ENCODE assay signal across 25 mouse cellular contexts in genomic region chr2:74720955-74721491, GRCm38 (mm10). TPM values are rescaled to one million over a fixed set of nuclear protein-coding genes. Genes with fewer than 3 reads are reported as not detected.
DNase-seq lines count a peak whose midpoint lies in the region; ATAC-seq lines count a peak whose summit lies in the region.
"Had no signal": no experiment of that assay in that cellular context is flagged by ENCODE, and none has a peak within 500 bp of the region (broad histone marks: within the 10 kb centered on the region; RNA-seq: fewer than 3 reads in every experiment).

No protein-coding gene starts in this region.

- H3K4me2 ChIP-seq in hindbrain, embryonic 15.5 days = 0 out of 2 replicates have a peak overlapping the region, but pooled peaks have one; percentile 6
- H3K4me2 ChIP-seq in hindbrain, embryonic 16.5 days (ENCODE audit: low read length) = no peak overlapping the region
- H3K4me2 ChIP-seq in midbrain, embryonic 13.5 days (replicated peaks) = no peak overlapping the region
- peak overlapping the region; percentile 68 for H3K4me2 ChIP-seq in neural tube, embryonic 14.5 days (ENCODE audit: low read depth, low read length)
- H3K4me2 ChIP-seq: embryonic facial prominence, embryonic 15.5 days; forebrain, embryonic 15.5 days; heart, embryonic 11.5 days; limb, embryonic 12.5 days; liver, embryonic 12.5 days; midbrain, embryonic 11.5 days had no signal

- DNase-seq in midbrain, embryonic 10.5 days (ENCODE audit: low spot score) = peak; percentile 14
- DNase-seq in limb, embryonic 10.5 days (ENCODE audit: low spot score) = peak; percentile 38
- no peak for DNase-seq in natural killer cell, adult 2 months (ENCODE audit: low spot score in 2 of 2)
- DNase-seq in urinary bladder, adult 18-20 months (ENCODE audit: low spot score in 2 of 2) = no peak
- DNase-seq: adrenal gland, postnatal 10 days; B cell, adult 2 months; cerebellum, adult 2 months; cerebellum, postnatal 25 days; gastrocnemius, postnatal 10 days; kidney, adult 9 months; lung, adult 18-20 months; lung, postnatal 10 days had no signal

- H3K27me3 ChIP-seq in hindbrain, embryonic 15.5 days = peaks cover 79% of the 10 kb centered on the region
- peaks cover 62% of the 10 kb centered on the region for H3K27me3 ChIP-seq in hindbrain, embryonic 16.5 days (replicated peaks; ENCODE audit: control insufficient read depth, insufficient read depth, low read length)
- H3K27me3 ChIP-seq in midbrain, embryonic 10.5 days (ENCODE audit: low read depth, poor library complexity, severe bottlenecking) = peaks cover 100% of the 10 kb centered on the region
- peaks cover 100% of the 10 kb centered on the region for H3K27me3 ChIP-seq in midbrain, embryonic 13.5 days
- peaks cover 73% of the 10 kb centered on the region for H3K27me3 ChIP-seq in limb, embryonic 10.5 days (ENCODE audit: low read depth, poor library complexity, severe bottlenecking)
- H3K27me3 ChIP-seq in neural tube, embryonic 14.5 days (ENCODE audit: control insufficient read depth, insufficient read depth, low read length) = no peaks in the 10 kb centered on the region

- H3K4me1 ChIP-seq in hindbrain, embryonic 15.5 days (replicated peaks) = peaks cover under 1% of the 10 kb centered on the region
- H3K4me1 ChIP-seq in hindbrain, embryonic 16.5 days (ENCODE audit: control insufficient read depth, insufficient read depth, low read depth, low read length) = peaks cover 2% of the 10 kb centered on the region; the same call in 1 of the 2 replicates
- H3K4me1 ChIP-seq in midbrain, embryonic 10.5 days = peaks cover under 1% of the 10 kb centered on the region; the same call in 1 of the 2 replicates
- H3K4me1 ChIP-seq in midbrain, embryonic 13.5 days (replicated peaks) = no peaks in the 10 kb centered on the region
- H3K4me1 ChIP-seq in limb, embryonic 10.5 days = peaks cover 89% of the 10 kb centered on the region
- H3K4me1 ChIP-seq in neural tube, embryonic 14.5 days (ENCODE audit: control insufficient read depth, insufficient read depth, low read length) = peaks cover 98% of the 10 kb centered on the region
- H3K4me1 ChIP-seq: forebrain, embryonic 15.5 days had no signal

- H3K9ac ChIP-seq in hindbrain, embryonic 15.5 days = no peak overlapping the region
- H3K9ac ChIP-seq in hindbrain, embryonic 16.5 days (ENCODE audit: low read depth, low read length) = no peak overlapping the region
- H3K9ac ChIP-seq in midbrain, embryonic 13.5 days (replicated peaks) = no peak overlapping the region
- peak overlapping the region; percentile 32; the same call in 1 of the 2 replicates for H3K9ac ChIP-seq in neural tube, embryonic 14.5 days (replicated peaks; ENCODE audit: low read depth, low read length)
- H3K9ac ChIP-seq: embryonic facial prominence, embryonic 15.5 days; forebrain, embryonic 15.5 days; limb, embryonic 12.5 days; liver, embryonic 12.5 days had no signal

- H3K9me3 ChIP-seq in hindbrain, embryonic 15.5 days = no peaks in the 10 kb centered on the region
- H3K9me3 ChIP-seq in hindbrain, embryonic 16.5 days (ENCODE audit: control insufficient read depth, low read length) = no peaks in the 10 kb centered on the region
- no peaks in the 10 kb centered on the region for H3K9me3 ChIP-seq in midbrain, embryonic 10.5 days (replicated peaks)
- no peaks in the 10 kb centered on the region for H3K9me3 ChIP-seq in midbrain, embryonic 13.5 days
- no peaks in the 10 kb centered on the region for H3K9me3 ChIP-seq in limb, embryonic 10.5 days (replicated peaks)
- no peaks in the 10 kb centered on the region for H3K9me3 ChIP-seq in neural tube, embryonic 14.5 days (ENCODE audit: control insufficient read depth, low read length)
- H3K9me3 ChIP-seq: embryonic facial prominence, embryonic 15.5 days; forebrain, embryonic 15.5 days; limb, embryonic 12.5 days; liver, embryonic 12.5 days had no signal

- no peak for ATAC-seq in hindbrain, embryonic 15.5 days (ENCODE audit: low FRiP score, low read depth)
- ATAC-seq in hindbrain, embryonic 16.5 days = no peak
- ATAC-seq in midbrain, embryonic 13.5 days = no peak
- ATAC-seq in neural tube, embryonic 14.5 days (ENCODE audit: low read depth) = no peak
- ATAC-seq: activated CD4-positive, CD25-positive, alpha-beta regulatory T cell, adult 4 months; forebrain, embryonic 15.5 days; liver, embryonic 12.5 days had no signal

- WGBS in hindbrain, embryonic 15.5 days = 17% methylated on average over 5 of the region's 5 CpGs
- 19% methylated on average over 5 of the region's 5 CpGs for WGBS in hindbrain, embryonic 16.5 days
- 2% methylated on average over 5 of the region's 5 CpGs for WGBS in midbrain, embryonic 10.5 days
- under 1% methylated on average over 5 of the region's 5 CpGs for WGBS in midbrain, embryonic 13.5 days
- WGBS in limb, embryonic 10.5 days = 3% methylated on average over 5 of the region's 5 CpGs
- WGBS in neural tube, embryonic 14.5 days = 4% methylated on average over 5 of the region's 5 CpGs

- no peaks in the 10 kb centered on the region for H3K36me3 ChIP-seq in hindbrain, embryonic 15.5 days
- H3K36me3 ChIP-seq in hindbrain, embryonic 16.5 days (ENCODE audit: control insufficient read depth, insufficient read depth, low read length) = no peaks in the 10 kb centered on the region
- H3K36me3 ChIP-seq in midbrain, embryonic 10.5 days = no peaks in the 10 kb centered on the region
- no peaks in the 10 kb centered on the region for H3K36me3 ChIP-seq in midbrain, embryonic 13.5 days
- H3K36me3 ChIP-seq in limb, embryonic 10.5 days = peaks cover 19% of the 10 kb centered on the region
- peaks cover under 1% of the 10 kb centered on the region; the same call in 1 of the 2 replicates for H3K36me3 ChIP-seq in neural tube, embryonic 14.5 days (ENCODE audit: control insufficient read depth, insufficient read depth, low read length)
- H3K36me3 ChIP-seq: embryonic facial prominence, embryonic 15.5 days; forebrain, embryonic 15.5 days; limb, embryonic 12.5 days; liver, embryonic 12.5 days had no signal

- H3K27ac ChIP-seq in hindbrain, embryonic 15.5 days (replicated peaks) = no peak overlapping the region
- no peak overlapping the region for H3K27ac ChIP-seq in hindbrain, embryonic 16.5 days (ENCODE audit: low read depth, low read length)
- no peak overlapping the region for H3K27ac ChIP-seq in midbrain, embryonic 10.5 days (replicated peaks)
- H3K27ac ChIP-seq in midbrain, embryonic 13.5 days = no peak overlapping the region
- H3K27ac ChIP-seq in limb, embryonic 10.5 days = no peak overlapping the region
- H3K27ac ChIP-seq in neural tube, embryonic 14.5 days (ENCODE audit: low read depth, low read length) = peak overlapping the region; percentile 48
- H3K27ac ChIP-seq: embryonic facial prominence, embryonic 15.5 days; forebrain, embryonic 15.5 days; limb, embryonic 12.5 days; liver, embryonic 12.5 days had no signal

- H3K4me3 ChIP-seq in hindbrain, embryonic 15.5 days = no peak overlapping the region
- H3K4me3 ChIP-seq in hindbrain, embryonic 16.5 days (ENCODE audit: low read length) = no peak overlapping the region
- no peak overlapping the region for H3K4me3 ChIP-seq in midbrain, embryonic 10.5 days
- no peak overlapping the region for H3K4me3 ChIP-seq in midbrain, embryonic 13.5 days (replicated peaks)
- 0 out of 2 replicates have a peak overlapping the region, but pooled peaks have one; percentile 16 for H3K4me3 ChIP-seq in limb, embryonic 10.5 days
- 0 out of 2 replicates have a peak overlapping the region, but pooled peaks have one; percentile 2 for H3K4me3 ChIP-seq in neural tube, embryonic 14.5 days (ENCODE audit: low read depth, low read length)
- H3K4me3 ChIP-seq: embryonic facial prominence, embryonic 15.5 days; forebrain, embryonic 15.5 days; limb, embryonic 12.5 days; liver, embryonic 12.5 days had no signal

RNA-seq across cellular contexts. Expression of gene Gm28230, which starts 5.5 kb away (rescaled TPM):
- polyA plus RNA-seq in hindbrain, embryonic 15.5 days (2015; fragmentation: Nextera tagmentation; extraction: Ambion mirVana) = 0.87 and 1.6 TPM in 2 replicates
- 0.45 and 0.72 TPM in 2 replicates for polyA plus RNA-seq in hindbrain, embryonic 16.5 days (2015; fragmentation: Nextera tagmentation; extraction: Ambion mirVana)
- polyA plus RNA-seq in midbrain, embryonic 10.5 days (2016; fragmentation: Nextera tagmentation; extraction: Ambion mirVana) = not detected in 2 replicates
- not detected in 2 replicates for polyA plus RNA-seq in midbrain, embryonic 13.5 days (2015; fragmentation: Nextera tagmentation; extraction: Ambion mirVana)
- 0.70 and 0.79 TPM in 2 replicates for polyA plus RNA-seq in limb, embryonic 10.5 days (2016; fragmentation: Nextera tagmentation; extraction: Ambion mirVana)
- polyA plus RNA-seq in neural tube, embryonic 14.5 days (2014; fragmentation: Nextera tagmentation; extraction: Ambion mirVana) = 1.4 and 2.5 TPM in 2 replicates
- polyA plus RNA-seq: activated CD4-positive, CD25-positive, alpha-beta regulatory T cell, adult 4 months; forebrain, embryonic 15.5 days; heart, postnatal 0 days; liver, embryonic 12.5 days; midbrain, embryonic 11.5 days; thymus, postnatal 0 days had no signal

RNA-seq across cellular contexts. Expression of gene Hoxd4, which starts 9.3 kb away (rescaled TPM):
- polyA plus RNA-seq in hindbrain, embryonic 15.5 days (2015; fragmentation: Nextera tagmentation; extraction: Ambion mirVana) = 2.7 and 3.3 TPM in 2 replicates
- 2.2 and 2.3 TPM in 2 replicates for polyA plus RNA-seq in hindbrain, embryonic 16.5 days (2015; fragmentation: Nextera tagmentation; extraction: Ambion mirVana)
- not detected in 2 replicates for polyA plus RNA-seq in midbrain, embryonic 10.5 days (2016; fragmentation: Nextera tagmentation; extraction: Ambion mirVana)
- not detected in 2 replicates for polyA plus RNA-seq in midbrain, embryonic 13.5 days (2015; fragmentation: Nextera tagmentation; extraction: Ambion mirVana)
- 1.2 and 2.3 TPM in 2 replicates for polyA plus RNA-seq in limb, embryonic 10.5 days (2016; fragmentation: Nextera tagmentation; extraction: Ambion mirVana)
- 4.7 and 5.5 TPM in 2 replicates for polyA plus RNA-seq in neural tube, embryonic 14.5 days (2014; fragmentation: Nextera tagmentation; extraction: Ambion mirVana)
- polyA plus RNA-seq: activated CD4-positive, CD25-positive, alpha-beta regulatory T cell, adult 4 months; forebrain, embryonic 15.5 days; heart, embryonic 11.5 days; liver, embryonic 12.5 days; midbrain, embryonic 11.5 days; thymus, postnatal 0 days had no signal

RNA-seq across cellular contexts. Expression of gene Hoxd3, which starts 9.3 kb away (rescaled TPM):
- 49.4 and 51.8 TPM in 2 replicates for polyA plus RNA-seq in hindbrain, embryonic 15.5 days (2015; fragmentation: Nextera tagmentation; extraction: Ambion mirVana)
- 43.8 and 48.0 TPM in 2 replicates for polyA plus RNA-seq in hindbrain, embryonic 16.5 days (2015; fragmentation: Nextera tagmentation; extraction: Ambion mirVana)
- 0.06 TPM in 1 of 2 replicates, not detected in the other for polyA plus RNA-seq in midbrain, embryonic 10.5 days (2016; fragmentation: Nextera tagmentation; extraction: Ambion mirVana)
- polyA plus RNA-seq in midbrain, embryonic 13.5 days (2015; fragmentation: Nextera tagmentation; extraction: Ambion mirVana) = 0.17 TPM in 2 replicates
- 1.4 and 3.0 TPM in 2 replicates for polyA plus RNA-seq in limb, embryonic 10.5 days (2016; fragmentation: Nextera tagmentation; extraction: Ambion mirVana)
- polyA plus RNA-seq in neural tube, embryonic 14.5 days (2014; fragmentation: Nextera tagmentation; extraction: Ambion mirVana) = 13.5 and 13.9 TPM in 2 replicates
- polyA plus RNA-seq: activated CD4-positive, CD25-positive, alpha-beta regulatory T cell, adult 4 months; forebrain, embryonic 15.5 days had no signal

RNA-seq across cellular contexts. Expression of gene Hoxd8, which starts 16.6 kb away (rescaled TPM):
- 0.73 and 1.3 TPM in 2 replicates for polyA plus RNA-seq in hindbrain, embryonic 15.5 days (2015; fragmentation: Nextera tagmentation; extraction: Ambion mirVana)
- 0.66 and 1.1 TPM in 2 replicates for polyA plus RNA-seq in hindbrain, embryonic 16.5 days (2015; fragmentation: Nextera tagmentation; extraction: Ambion mirVana)
- not detected in 2 replicates for polyA plus RNA-seq in midbrain, embryonic 10.5 days (2016; fragmentation: Nextera tagmentation; extraction: Ambion mirVana)
- polyA plus RNA-seq in midbrain, embryonic 13.5 days (2015; fragmentation: Nextera tagmentation; extraction: Ambion mirVana) = 0.08 TPM in 1 of 2 replicates, not detected in the other
- polyA plus RNA-seq in limb, embryonic 10.5 days (2016; fragmentation: Nextera tagmentation; extraction: Ambion mirVana) = 11.6 and 17.4 TPM in 2 replicates
- polyA plus RNA-seq in neural tube, embryonic 14.5 days (2014; fragmentation: Nextera tagmentation; extraction: Ambion mirVana) = 19.9 and 23.6 TPM in 2 replicates
- polyA plus RNA-seq: activated CD4-positive, CD25-positive, alpha-beta regulatory T cell, adult 4 months; cerebellum, adult 2 months had no signal

RNA-seq across cellular contexts. Expression of gene Hoxd9, which starts 23.5 kb away (rescaled TPM):
- polyA plus RNA-seq in hindbrain, embryonic 15.5 days (2015; fragmentation: Nextera tagmentation; extraction: Ambion mirVana) = not detected in 2 replicates
- 0.07 TPM in 1 of 2 replicates, not detected in the other for polyA plus RNA-seq in hindbrain, embryonic 16.5 days (2015; fragmentation: Nextera tagmentation; extraction: Ambion mirVana)
- polyA plus RNA-seq in midbrain, embryonic 10.5 days (2016; fragmentation: Nextera tagmentation; extraction: Ambion mirVana) = not detected in 2 replicates
- polyA plus RNA-seq in midbrain, embryonic 13.5 days (2015; fragmentation: Nextera tagmentation; extraction: Ambion mirVana) = not detected in 2 replicates
- 38.0 and 52.3 TPM in 2 replicates for polyA plus RNA-seq in limb, embryonic 10.5 days (2016; fragmentation: Nextera tagmentation; extraction: Ambion mirVana)
- 20.9 and 37.4 TPM in 2 replicates for polyA plus RNA-seq in neural tube, embryonic 14.5 days (2014; fragmentation: Nextera tagmentation; extraction: Ambion mirVana)
- polyA plus RNA-seq: activated CD4-positive, CD25-positive, alpha-beta regulatory T cell, adult 4 months; cerebellum, adult 2 months; forebrain, embryonic 15.5 days; heart, embryonic 11.5 days; midbrain, embryonic 11.5 days had no signal

Comparison
In these comparisons a context has a peak if more than half of its experiments do, and no peak if none do; other contexts are left out.
1. H3K4me2 ChIP-seq: peak in hindbrain, embryonic 15.5 days (single experiment) and neural tube, embryonic 14.5 days (single experiment); none in hindbrain, embryonic 16.5 days (single experiment) and midbrain, embryonic 13.5 days (single experiment).
2. H3K4me3 ChIP-seq: peak in limb, embryonic 10.5 days (single experiment) and neural tube, embryonic 14.5 days (single experiment); none in hindbrain, embryonic 15.5 days (single experiment), hindbrain, embryonic 16.5 days (single experiment), midbrain, embryonic 10.5 days (single experiment) and midbrain, embryonic 13.5 days (single experiment).
3. DNase-seq: peak in midbrain, embryonic 10.5 days (single experiment) and limb, embryonic 10.5 days (single experiment); none in natural killer cell, adult 2 months (0 of 2) and urinary bladder, adult 18-20 months (0 of 2).